Mouse (Mus musculus) A20 (cell line): Measurements from ENCODE around the gene Zscan25.
A peak's percentile ranks its signal among the peaks of the same experiment; 100 is the strongest.
"Not testable (repeated sequence)": the region's sequence is repeated elsewhere in the genome, so short reads cannot be mapped to it uniquely, and the experiment has no call there.

Experiments
- DNase-seq: peaks from one replicate; pipeline ENCODE4 v3.0.0-alpha.2; 2011; ENCODE audit warnings: low read depth, low spot score

The Zscan25 gene

GRCm38 (mm10) chr5:145280371-145281143 is at the start of gene Zscan25:
TSS of gene Zscan25 (plus strand) at chr5:145280500.
- DNase-seq = peak; percentile 94

- no peak for DNase-seq
These were observed 49.7 kb upstream of the Zscan25 start for GRCm38 (mm10) chr5:145230641-145231040.

GRCm38 (mm10) chr5:145231367-145231871 is 48.9 kb upstream of the Zscan25 start, which contains the start of gene Zfp655:
TSS of gene Zfp655 (plus strand) at chr5:145231715.
- peak; percentile 97 for DNase-seq

GRCm38 (mm10) chr5:145231893-145232411 is 48.3 kb upstream of the Zscan25 start:
- no peak for DNase-seq

GRCm38 (mm10) chr5:145234636-145235035 is 45.7 kb upstream of the Zscan25 start:
- peak; percentile 66 for DNase-seq

- DNase-seq = no peak
These were observed 30.8 kb upstream of the Zscan25 start for GRCm38 (mm10) chr5:145249520-145249919.

GRCm38 (mm10) chr5:145273568-145273967 is 6.7 kb upstream of the Zscan25 start:
- not testable (repeated sequence) for DNase-seq

- no peak for DNase-seq
These were observed 352 bp upstream of the Zscan25 start for GRCm38 (mm10) chr5:145279948-145280347.

- DNase-seq = no peak
These were observed 8.1 kb downstream of the Zscan25 start for GRCm38 (mm10) chr5:145288382-145288781.

GRCm38 (mm10) chr5:145290697-145291096 is 10.4 kb downstream of the Zscan25 start:
- DNase-seq = no peak

- DNase-seq = no peak
These were observed 12.1 kb downstream of the Zscan25 start for GRCm38 (mm10) chr5:145292398-145292797.

- DNase-seq = no peak
These were observed 20.2 kb downstream of the Zscan25 start for GRCm38 (mm10) chr5:145300469-145300868.

GRCm38 (mm10) chr5:145301796-145302195 is 21.5 kb downstream of the Zscan25 start:
- DNase-seq = not testable (repeated sequence)

- no peak for DNase-seq
These were observed 22.1 kb downstream of the Zscan25 start for GRCm38 (mm10) chr5:145302424-145302823.

- DNase-seq = not testable (repeated sequence)
These were observed 26.7 kb downstream of the Zscan25 start for GRCm38 (mm10) chr5:145306953-145307352.

- DNase-seq = not testable (repeated sequence)
These were observed 27.5 kb downstream of the Zscan25 start for GRCm38 (mm10) chr5:145307811-145308210.

GRCm38 (mm10) chr5:145313845-145314244 is 33.5 kb downstream of the Zscan25 start:
- no peak for DNase-seq

GRCm38 (mm10) chr5:145317141-145317540 is 36.8 kb downstream of the Zscan25 start:
- no peak for DNase-seq

GRCm38 (mm10) chr5:145338756-145339155 is 58.5 kb downstream of the Zscan25 start:
- DNase-seq = not testable (repeated sequence)
